Mouse (Mus musculus) limb, embryonic 11.5 days (tissue): ENCODE measurements at regions not wholly inside any gene's neighbourhood (a gene's known extent, or its start where the extent isn't known, plus 50 kb on each side); places are given as distances from the start of the nearest gene placed in this dataset.
A peak's percentile ranks its signal among the peaks of the same experiment; 100 is the strongest.

Experiments
- ATAC-seq: fragments of 200-750 bp; cut with Nextera tagmentation; 2 replicates; pipeline ENCODE4 v1.8.0; 2017; ENCODE audit warnings: low read depth; ENCODE audit not compliant: insufficient number of reproducible peaks, low FRiP score, low TSS enrichment
- DNase-seq: peaks from one replicate; pipeline ENCODE4 v3.0.0-alpha.2; 2015; ENCODE audit warnings: low spot score
- H3K27ac ChIP-seq: fragments of 300-500 bp; sonication (generic); replicated peaks from 2 replicates; pipeline ENCODE4 v1.5.1; 2014; ENCODE audit warnings: low read depth, mild to moderate bottlenecking, low read length
- H3K27me3 ChIP-seq: fragments of 300-500 bp; sonication (generic); 2 replicates; pipeline ENCODE4 v1.6.1; 2014; ENCODE audit warnings: mild to moderate bottlenecking, low read length, mixed read lengths; ENCODE audit not compliant: control insufficient read depth, insufficient read depth
- H3K36me3 ChIP-seq: fragments of 300-500 bp; sonication (generic); 2 replicates; pipeline ENCODE4 v1.6.1; 2014; ENCODE audit warnings: mild to moderate bottlenecking, low read length, moderate library complexity, mixed read lengths; ENCODE audit not compliant: control insufficient read depth, insufficient read depth
- H3K4me1 ChIP-seq: fragments of 300-500 bp; sonication (generic); 2 replicates; pipeline ENCODE4 v1.6.1; 2014; ENCODE audit warnings: low read length, mixed read lengths; ENCODE audit not compliant: control insufficient read depth, insufficient read depth
- H3K4me2 ChIP-seq: fragments of 300-500 bp; sonication (generic); 2 replicates; pipeline ENCODE4 v1.6.1; 2014; ENCODE audit warnings: low read depth, mild to moderate bottlenecking, moderate library complexity; ENCODE audit not compliant: severe bottlenecking
- H3K4me3 ChIP-seq: fragments of 300-500 bp; sonication (generic); 2 replicates; pipeline ENCODE4 v1.5.1; 2014; ENCODE audit warnings: low read depth, low read length
- H3K9ac ChIP-seq: fragments of 300-500 bp; sonication (generic); 2 replicates; pipeline ENCODE4 v1.6.1; 2014; ENCODE audit warnings: mild to moderate bottlenecking, low read length
- H3K9me3 ChIP-seq: fragments of 300-500 bp; sonication (generic); 2 replicates; pipeline ENCODE4 v1.6.1; 2016; ENCODE audit warnings: low read length; ENCODE audit not compliant: control insufficient read depth
- WGBS: fragments of 180-500 bp; shearing (Covaris S2); extraction: QIAGEN DNeasy Blood & Tissue Kit; methylation state at CpG from one replicate; pipeline ENCODE4 v1.1.7; 2014; 5-methylcytosine and 5-hydroxymethylcytosine counted together

DNA sequence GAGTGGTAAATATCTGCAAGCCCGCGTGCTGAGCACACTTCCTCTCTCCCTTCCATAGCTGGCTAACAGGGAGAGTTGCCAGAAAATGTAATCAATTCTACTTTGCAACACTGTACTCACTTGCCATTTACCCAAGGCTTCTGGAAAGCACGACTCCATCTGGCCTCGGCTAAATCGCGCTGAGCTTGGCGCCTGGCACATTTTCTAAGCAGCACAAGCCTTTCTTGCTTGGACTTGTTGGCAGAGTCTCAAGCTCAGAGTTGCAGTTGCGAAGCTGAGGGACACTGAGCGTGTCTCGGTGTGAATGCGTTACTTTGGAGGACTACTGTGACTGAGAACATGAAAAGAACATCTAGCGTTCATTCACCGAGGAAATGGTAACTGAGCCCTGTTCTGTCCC lies 164.9 kb upstream of the Lmcd1 start:
- Histone ChIP-seq H3K36me3 (no peaks in the 10 kb centered on the region), H3K27me3 (no peaks in the 10 kb centered on the region), H3K9me3 (no peaks in the 10 kb centered on the region), H3K4me1 (no peaks in the 10 kb centered on the region), H3K4me3 (no peak overlapping the region), H3K9ac (no peak overlapping the region), H3K4me2 (no peak overlapping the region), H3K27ac (no peak overlapping the region)
- no peak for ATAC-seq
- no peak for DNase-seq
- WGBS, result 94% methylated on average over 13 of the region's 13 CpGs

- H3K27ac ChIP-seq, result no peak overlapping the region
- H3K27me3 ChIP-seq, result no peaks in the 10 kb centered on the region
- H3K4me1 ChIP-seq, result no peaks in the 10 kb centered on the region
- no peak overlapping the region for H3K9ac ChIP-seq
- peak; percentile 45 for DNase-seq
- no peaks in the 10 kb centered on the region for H3K36me3 ChIP-seq
- no peaks in the 10 kb centered on the region for H3K9me3 ChIP-seq
- no peak overlapping the region for H3K4me3 ChIP-seq
- WGBS, result 45% methylated on average over 2 of the region's 2 CpGs
- no peak for ATAC-seq
- no peak overlapping the region for H3K4me2 ChIP-seq
Measured at GRCm38 (mm10) chr6:112119180-112119579, 154.4 kb upstream of the Lmcd1 start.

DNA sequence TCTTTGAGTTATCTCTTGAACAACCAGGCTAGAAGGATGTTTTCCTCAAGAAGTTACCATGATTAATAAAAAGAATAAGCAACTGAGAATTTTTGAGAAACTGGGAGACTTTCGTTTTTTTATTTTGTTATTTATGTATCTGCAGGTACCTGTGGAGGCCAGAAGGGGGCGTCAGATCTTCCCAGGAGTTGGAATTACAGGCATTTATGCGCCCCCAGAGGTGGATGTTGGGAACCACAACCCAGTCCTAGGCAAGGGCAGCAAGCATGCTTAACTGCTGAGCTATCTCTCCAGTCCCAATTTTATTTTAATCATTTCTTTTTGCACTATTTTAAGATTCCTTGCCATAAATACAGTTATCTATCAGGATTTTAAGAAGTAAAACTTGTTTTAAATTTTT lies 140.0 kb upstream of the Lmcd1 start:
- H3K36me3 ChIP-seq, result no peaks in the 10 kb centered on the region
- no peaks in the 10 kb centered on the region for H3K9me3 ChIP-seq
- H3K4me3 ChIP-seq, result no peak overlapping the region
- H3K27ac ChIP-seq, result no peak overlapping the region
- DNase-seq (peak; percentile 50), ATAC-seq (no peak)
- no peak overlapping the region for H3K9ac ChIP-seq
- no peak overlapping the region for H3K4me2 ChIP-seq
- 25% methylated on average over 3 of the region's 3 CpGs for WGBS
- H3K4me1 ChIP-seq, result no peaks in the 10 kb centered on the region
- no peaks in the 10 kb centered on the region for H3K27me3 ChIP-seq

DNA sequence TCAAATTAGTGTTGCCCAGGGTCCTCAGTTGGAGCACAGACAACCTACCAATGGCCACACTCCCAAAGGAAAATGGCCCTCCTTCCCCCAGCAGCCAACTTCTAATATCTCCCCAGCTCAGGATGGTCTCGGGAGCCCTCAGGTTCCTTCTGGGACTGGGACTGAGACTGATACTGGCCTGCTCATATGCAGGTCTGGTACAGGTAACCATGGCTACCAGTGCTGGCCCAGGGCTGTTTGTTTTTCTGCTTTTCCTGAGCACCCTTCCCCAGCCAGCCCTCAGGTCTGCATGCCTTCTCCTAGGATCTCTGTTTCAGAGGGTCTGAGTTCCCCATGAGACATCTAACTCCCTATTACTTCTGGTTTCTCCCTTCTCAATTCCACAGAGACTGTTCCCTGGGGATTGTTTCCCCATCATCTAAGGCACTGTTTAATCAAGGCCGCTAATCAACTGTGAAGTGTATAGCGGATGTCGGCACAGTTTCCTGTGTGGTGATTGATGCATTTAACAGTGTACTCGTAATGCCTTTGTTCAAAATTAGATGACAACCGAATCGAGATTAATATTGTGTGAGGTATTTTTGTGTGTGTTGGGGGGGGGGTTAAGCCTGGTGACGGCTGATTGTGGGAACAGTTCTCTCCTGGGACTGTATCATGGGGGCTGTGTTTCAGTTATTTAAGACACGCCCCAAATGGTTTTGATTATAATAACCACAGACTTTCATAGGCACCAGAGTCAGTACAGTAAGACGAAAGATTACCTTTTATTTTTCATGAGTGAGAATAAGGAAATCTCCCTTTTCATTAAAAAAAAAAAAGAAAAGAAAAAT lies 120.8 kb upstream of the Lmcd1 start:
- peak; percentile 23 for DNase-seq
- WGBS, result 75% methylated on average over 10 of the region's 10 CpGs
- Histone ChIP-seq H3K4me3 (no peak overlapping the region), H3K27ac (no peak overlapping the region), H3K36me3 (no peaks in the 10 kb centered on the region), H3K27me3 (no peaks in the 10 kb centered on the region), H3K4me2 (no peak overlapping the region), H3K4me1 (no peaks in the 10 kb centered on the region), H3K9ac (no peak overlapping the region), H3K9me3 (no peaks in the 10 kb centered on the region)
- ATAC-seq, result peak; percentile 54; the same call in 1 of the 2 replicates

- WGBS, result 90% methylated on average over 3 of the region's 3 CpGs
- DNase-seq, result no peak
Measured at GRCm38 (mm10) chr6:112167487-112167886, 106.1 kb upstream of the Lmcd1 start.

GRCm38 (mm10) chr6:112176344-112176743 lies 97.2 kb upstream of the Lmcd1 start:
- ATAC-seq (no peak), DNase-seq (no peak)
- Histone ChIP-seq H3K9ac (no peak overlapping the region), H3K9me3 (no peaks in the 10 kb centered on the region), H3K36me3 (no peaks in the 10 kb centered on the region), H3K4me2 (no peak overlapping the region), H3K27ac (no peak overlapping the region), H3K27me3 (no peaks in the 10 kb centered on the region), H3K4me3 (no peak overlapping the region), H3K4me1 (no peaks in the 10 kb centered on the region)
- 23% methylated on average over 2 of the region's 2 CpGs for WGBS

More at GRCm38 (mm10) chr6:112167487-112167886, 106.1 kb upstream of the Lmcd1 start:
- H3K36me3 ChIP-seq, result no peaks in the 10 kb centered on the region
- no peak for ATAC-seq
- no peak overlapping the region for H3K27ac ChIP-seq
- no peak overlapping the region for H3K4me2 ChIP-seq
- H3K9me3 ChIP-seq, result no peaks in the 10 kb centered on the region
- no peaks in the 10 kb centered on the region for H3K27me3 ChIP-seq
- H3K4me1 ChIP-seq, result no peaks in the 10 kb centered on the region
- no peak overlapping the region for H3K4me3 ChIP-seq
- H3K9ac ChIP-seq, result no peak overlapping the region

- ATAC-seq, result no peak
Measured at GRCm38 (mm10) chr6:112187636-112188035, 85.9 kb upstream of the Lmcd1 start.

GRCm38 (mm10) chr6:112191032-112191431 lies 82.5 kb upstream of the Lmcd1 start:
- 49% methylated on average over 6 of the region's 6 CpGs for WGBS
- Histone ChIP-seq H3K4me3 (no peak overlapping the region), H3K9me3 (no peaks in the 10 kb centered on the region), H3K4me1 (no peaks in the 10 kb centered on the region), H3K27ac (no peak overlapping the region), H3K27me3 (no peaks in the 10 kb centered on the region), H3K36me3 (no peaks in the 10 kb centered on the region), H3K4me2 (no peak overlapping the region), H3K9ac (no peak overlapping the region)
- ATAC-seq (0 out of 2 replicates have a peak, but pooled peaks have one; percentile 58), DNase-seq (peak; percentile 86)

More at GRCm38 (mm10) chr6:112187636-112188035, 85.9 kb upstream of the Lmcd1 start:
- Histone ChIP-seq H3K36me3 (no peaks in the 10 kb centered on the region), H3K4me2 (no peak overlapping the region), H3K9ac (no peak overlapping the region), H3K4me3 (no peak overlapping the region), H3K27ac (no peak overlapping the region), H3K4me1 (no peaks in the 10 kb centered on the region), H3K9me3 (no peaks in the 10 kb centered on the region), H3K27me3 (no peaks in the 10 kb centered on the region)
- WGBS, result 98% methylated on average over 2 of the region's 2 CpGs
- no peak for DNase-seq
